Mouse (Mus musculus) bone marrow macrophage, adult 2 months (primary cell): ENCODE measurements around the gene Gse1.

Experiments
- CTCF ChIP-seq: IDR thresholded peaks from 2 replicates; pipeline ENCODE4 v1.5.1; 2012; ENCODE audit warnings: low read depth, mild to moderate bottlenecking, low read length, moderate library complexity
- POLR2A ChIP-seq: IDR thresholded peaks from 2 replicates; pipeline ENCODE4 v1.6.1; 2012; ENCODE audit warnings: mild to moderate bottlenecking, low read depth, low read length, borderline replicate concordance

DNA sequence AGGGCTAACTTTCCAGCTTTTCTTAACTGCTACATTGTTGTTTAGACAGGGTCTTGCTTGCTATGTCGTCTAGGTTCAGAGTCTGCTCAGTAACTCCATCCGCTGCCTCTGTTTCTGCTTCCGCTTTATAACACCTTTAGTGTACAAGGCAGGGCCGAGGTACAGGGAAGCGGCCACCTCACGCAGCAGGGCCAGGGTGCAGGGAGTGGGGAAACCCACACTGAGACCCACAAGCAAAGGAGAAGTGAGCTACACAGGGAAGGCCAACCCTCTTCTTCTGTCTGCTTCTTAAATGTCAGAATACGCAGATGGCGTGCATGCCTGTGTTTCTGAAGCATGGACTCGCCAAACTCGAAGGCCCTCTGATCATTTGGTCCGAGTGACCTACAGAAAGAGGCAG lies 250.5 kb downstream of the Gse1 start:
- TF ChIP-seq CTCF = no peak
- no peak for TF ChIP-seq POLR2A
